Mouse (Mus musculus): ENCODE data around the gene Sidt2.

The Sidt2 gene

DNA sequence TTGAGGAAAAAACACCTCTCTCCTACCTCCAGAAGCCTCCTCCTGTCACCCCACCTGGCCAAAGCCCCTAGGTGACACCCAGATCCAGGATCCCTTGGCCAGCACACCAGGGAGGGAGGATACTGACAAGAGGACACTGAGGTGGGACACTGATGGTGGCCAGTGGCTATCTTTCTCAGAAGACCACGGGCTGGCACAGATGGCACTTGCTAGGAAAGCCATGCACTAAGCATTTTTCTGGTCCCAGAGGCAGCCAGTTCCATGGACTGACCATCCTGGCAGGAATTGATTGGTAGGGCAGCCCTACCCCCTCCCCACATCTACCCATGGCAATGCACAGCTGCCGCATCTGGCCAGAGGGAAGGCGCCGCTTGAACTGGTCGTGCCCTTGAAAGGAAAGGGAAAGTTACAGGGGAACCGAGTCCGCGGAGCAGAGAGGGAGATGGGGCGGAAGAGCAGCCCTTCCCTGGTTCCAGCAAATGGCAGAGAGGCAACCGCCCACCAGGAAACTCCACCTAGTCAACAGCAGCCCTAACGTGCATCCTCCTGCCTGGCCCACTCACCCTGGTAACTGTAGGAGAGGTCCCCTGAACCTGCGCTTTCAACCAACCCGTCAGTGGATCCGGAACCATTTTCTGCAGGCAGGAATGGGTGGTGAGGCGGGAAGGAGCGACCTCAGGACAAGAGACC, 8.7 kb downstream of the Sidt2 start:
- no peak for DNase-seq

DNA sequence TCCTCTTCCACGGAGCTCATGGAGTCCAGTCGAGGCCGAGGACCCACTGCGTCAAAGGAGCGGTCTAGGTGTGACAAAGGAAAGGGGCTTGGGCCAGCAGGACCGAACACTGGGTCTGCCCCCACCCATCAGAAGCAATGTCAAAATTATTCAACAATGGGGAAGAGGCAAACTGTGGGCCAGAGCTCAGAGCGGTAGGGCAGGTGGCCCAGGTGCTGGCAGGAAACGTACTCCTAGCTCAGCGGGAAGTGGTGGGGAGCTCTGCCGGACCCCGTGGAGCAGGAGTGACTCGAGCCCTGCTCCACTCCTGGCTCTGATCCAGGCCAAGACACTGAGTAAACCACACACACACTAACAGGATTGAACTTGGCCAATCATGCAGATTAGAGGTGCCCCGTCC, 9.3 kb downstream of the Sidt2 start:
- DNase-seq = peak in 1 of 2 experiments; percentile 53

DNA sequence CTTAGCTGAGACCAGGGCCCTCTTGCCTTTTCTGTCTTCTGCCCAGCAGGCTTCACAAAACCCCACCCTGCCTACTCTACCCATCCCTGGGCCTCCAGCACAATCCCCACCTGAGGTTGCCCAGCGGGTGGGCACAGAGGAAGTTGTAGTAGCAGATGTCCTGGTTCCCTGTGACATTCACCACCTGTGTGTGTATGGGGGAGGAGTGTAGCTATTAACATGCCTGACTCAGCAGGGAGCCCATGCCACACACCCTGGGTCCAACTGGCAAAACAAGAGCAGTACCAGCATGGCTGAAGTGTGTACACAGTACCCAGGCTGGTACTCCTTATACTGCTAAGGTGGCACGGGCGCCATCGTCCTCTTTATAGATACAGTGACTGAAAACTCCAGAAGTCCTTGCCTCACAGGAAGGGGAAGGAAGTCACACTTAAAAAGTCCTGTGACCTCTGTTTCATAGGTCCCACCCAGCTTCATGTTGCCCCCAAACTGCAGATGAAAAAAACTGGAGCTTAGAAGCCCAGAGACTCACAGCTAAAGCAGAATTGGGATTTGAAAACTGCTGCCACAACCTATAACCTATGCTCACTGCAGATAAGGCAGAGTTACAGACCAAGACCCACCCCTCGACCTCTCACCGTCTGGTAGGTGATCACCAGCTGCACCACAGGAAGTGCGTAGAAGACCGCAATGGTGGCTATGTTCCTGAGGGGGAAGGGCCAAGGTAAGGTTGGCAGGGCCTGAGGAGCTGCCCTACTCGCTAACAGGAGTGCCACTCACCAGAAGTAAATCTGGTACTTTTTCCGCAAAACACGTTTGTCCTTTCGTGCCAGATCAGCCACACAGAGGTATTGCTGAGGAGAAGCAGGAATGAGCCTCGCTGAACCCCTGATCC, 10.3 kb downstream of the Sidt2 start:
- DNase-seq = no peak

DNA sequence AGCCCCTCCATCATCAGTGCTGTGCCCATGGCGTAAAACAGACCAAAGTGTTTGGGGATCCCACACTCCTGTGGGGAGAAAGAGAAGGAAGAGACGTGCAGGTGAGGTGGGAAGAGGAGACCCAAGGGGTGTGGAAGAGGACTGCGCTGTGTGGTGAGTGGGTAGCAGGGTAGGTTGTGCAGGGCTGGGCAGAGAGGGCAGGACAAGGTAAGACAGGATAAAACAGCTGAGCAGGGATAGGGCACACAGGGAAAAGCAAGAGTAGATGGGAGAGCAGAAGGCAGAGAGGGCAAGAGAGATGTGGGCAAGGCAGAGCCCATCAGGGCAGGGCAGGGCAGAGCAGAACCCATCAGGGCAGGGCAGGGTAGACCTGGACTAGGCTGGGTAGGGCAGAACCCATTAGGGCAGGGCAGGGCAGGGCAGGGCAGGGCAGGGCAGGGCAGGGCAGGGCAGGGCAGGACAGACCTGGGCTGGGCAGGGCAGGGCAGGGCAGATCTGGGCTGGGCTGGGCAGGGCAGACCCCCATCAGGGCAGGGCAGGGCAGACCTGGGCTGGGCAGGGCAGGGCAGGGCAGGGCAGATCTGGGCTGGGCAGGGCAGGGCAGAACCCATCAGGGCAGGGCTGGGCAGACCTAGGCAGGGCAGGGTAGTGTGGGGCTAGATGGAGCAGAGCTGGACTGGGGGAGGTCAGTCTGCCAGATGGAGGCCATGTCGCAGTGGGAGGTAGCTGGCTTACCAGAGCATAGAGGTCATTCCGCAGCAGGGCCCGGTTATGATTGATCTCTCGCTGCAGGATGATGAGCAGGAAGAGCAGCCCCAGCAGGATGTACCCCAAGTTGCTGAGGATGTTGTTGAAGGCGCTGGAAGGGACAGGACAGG, 11.2 kb downstream of the Sidt2 start:
- DNase-seq = no peak

DNA sequence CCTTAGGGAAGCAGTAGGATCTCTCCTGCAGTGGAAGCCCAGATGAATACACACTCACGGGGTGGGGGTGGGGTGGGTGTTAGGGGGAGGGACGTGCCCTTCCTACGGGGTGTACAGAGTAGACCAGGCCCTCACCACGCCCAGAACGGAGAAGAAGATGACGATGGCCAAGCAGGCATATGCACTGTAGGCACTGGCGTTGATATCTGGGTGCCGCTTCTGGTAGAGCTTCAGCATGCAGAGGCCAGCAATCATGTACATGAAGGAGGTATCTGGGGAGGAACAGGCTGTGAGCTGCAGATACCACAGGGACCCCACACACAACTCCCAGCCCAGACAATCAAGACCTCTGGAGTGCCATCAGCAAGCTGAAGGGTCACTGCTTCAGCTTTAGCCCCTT, 12.1 kb downstream of the Sidt2 start:
- no peak for DNase-seq

DNA sequence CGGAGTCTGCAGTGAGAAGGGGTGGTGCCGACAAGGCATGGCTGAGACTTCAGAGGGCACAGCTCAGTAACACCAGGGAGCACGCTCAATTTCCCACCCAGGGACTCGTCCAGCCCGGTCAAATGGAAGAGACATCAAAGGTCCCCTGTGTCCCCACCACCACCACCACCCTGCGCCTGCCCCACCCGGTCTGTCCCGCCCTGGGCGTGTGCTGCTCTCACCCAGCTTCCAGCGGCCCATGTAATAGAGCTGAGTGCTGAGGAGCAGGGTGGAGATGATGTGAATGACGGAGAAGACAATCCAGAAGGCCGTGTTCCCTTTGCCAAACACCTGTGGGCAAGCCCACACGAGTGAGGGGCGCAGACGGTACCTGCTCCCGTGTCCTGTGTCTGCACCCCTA, 12.6 kb downstream of the Sidt2 start:
- DNase-seq = no peak

DNA sequence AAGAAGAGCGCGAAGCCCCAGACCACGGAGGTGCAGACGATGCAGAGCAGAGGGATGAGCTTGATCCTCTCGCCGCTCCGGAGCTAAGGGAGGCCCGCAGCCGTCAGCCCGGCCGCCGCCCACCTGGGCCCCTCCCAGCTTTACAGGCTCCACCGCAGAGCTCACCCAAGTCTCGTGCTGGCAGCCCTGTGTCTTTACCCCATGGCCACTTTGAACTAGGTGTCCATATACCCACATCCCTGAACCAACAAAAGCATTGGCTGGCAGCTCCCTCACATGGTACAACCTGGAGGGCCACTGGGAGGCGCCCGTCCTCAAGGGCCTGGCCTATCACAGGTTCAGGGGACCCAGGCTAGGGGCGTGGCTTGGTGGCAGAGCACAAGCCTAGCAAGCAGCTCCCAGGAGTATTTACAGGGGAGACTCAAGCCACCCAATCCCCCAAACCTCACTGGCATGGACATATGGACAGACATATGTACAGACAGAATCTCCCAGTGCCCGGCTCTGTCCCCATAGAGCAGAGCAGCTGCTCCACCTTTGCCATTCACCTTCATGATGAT, 13.6 kb downstream of the Sidt2 start:
- peak in 1 of 2 experiments; percentile 38 for DNase-seq

DNA sequence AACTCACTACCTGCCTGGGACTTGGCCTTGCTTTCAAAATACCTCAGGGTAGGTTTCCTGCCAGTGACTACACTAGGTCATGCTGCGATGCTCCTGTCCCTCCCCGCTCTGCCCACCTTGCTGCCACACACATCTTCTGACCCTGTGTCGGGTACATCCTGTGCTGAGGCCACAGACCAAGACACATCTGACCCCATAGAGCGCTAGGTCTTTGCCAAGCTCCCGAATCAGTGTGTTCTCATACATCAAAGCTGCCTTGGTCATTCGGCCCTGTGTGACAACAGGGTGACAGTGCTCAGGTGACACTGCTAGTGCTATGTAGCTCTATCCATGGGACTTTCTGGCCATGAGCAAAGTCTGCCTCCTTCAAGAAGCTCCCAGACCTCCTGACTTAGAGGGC, 15.3 kb downstream of the Sidt2 start:
- no peak for DNase-seq

DNA sequence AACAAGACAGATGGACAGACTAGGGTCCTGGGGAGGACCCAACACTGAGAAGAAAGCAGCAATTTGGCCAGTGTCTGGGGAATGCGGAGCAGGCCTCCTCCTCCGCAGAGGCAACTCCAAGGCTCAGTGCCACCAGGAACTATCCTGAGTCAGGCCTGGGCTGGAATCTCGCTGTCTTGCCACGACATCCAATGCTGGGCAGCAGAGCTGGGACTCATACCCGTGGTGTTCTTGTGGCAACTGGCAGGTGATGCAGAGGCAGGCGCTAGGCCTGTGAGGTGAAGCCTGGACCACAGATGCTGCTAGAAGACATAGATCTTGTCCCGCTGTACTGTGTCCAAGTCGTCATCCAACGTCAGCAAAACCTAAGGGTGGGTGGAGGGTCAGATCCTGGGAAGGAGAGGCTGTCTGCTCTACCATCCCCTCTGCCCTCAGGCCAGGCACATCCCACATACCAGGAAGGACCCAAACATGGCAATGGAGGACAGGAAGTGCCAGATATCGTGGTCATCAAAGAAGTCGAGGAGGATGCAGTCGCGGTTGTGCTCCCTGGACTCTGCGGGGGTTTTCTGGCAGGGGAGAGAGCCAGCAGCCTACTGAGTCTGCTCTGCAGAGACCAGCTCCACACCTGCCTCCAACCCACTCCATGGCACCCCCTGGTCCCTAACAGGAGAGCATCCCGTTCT, 16.0 kb downstream of the Sidt2 start:
- no peak for DNase-seq

DNA sequence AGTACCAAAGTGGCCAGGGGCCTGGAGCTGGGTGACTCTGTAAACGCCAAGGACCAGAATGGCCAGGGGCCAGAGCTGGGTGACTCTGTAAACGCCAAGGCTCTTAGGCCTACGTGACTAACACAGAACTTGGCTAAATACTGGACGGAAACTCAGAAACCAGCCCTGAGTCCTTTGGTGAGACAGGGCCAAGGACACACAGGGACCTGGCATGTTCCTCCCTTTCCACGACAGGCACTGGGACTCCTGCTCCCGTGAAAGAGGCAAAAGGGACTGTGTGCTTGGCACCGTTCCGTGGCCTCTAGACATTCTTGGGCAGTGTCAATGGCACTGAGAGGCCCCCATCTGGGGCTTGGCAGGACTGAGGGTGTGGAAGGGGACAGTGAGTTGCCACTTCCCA, 17.0 kb downstream of the Sidt2 start:
- DNase-seq = peak; percentile 55 to 64

DNA sequence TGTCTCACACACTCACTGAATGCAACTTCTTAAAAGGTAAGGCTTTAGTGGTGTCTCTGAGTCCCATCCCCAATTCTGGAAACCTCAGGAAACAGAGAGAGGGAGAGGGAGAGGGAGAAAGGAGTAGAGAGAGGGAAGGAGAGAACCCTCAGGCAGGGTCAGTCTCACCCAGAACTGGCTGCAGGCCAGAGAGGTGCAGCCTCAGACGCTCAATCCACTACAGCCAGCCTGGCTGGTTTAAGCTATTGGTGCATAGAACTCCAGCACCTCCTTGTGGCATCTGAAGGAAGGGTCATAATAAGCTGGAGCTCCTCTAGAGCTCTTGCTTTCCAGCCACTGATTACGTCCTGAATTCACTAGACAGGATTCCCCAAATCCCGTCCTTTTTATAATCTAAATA, 18.2 kb downstream of the Sidt2 start:
- DNase-seq = peak; percentile 81 to 83

DNA sequence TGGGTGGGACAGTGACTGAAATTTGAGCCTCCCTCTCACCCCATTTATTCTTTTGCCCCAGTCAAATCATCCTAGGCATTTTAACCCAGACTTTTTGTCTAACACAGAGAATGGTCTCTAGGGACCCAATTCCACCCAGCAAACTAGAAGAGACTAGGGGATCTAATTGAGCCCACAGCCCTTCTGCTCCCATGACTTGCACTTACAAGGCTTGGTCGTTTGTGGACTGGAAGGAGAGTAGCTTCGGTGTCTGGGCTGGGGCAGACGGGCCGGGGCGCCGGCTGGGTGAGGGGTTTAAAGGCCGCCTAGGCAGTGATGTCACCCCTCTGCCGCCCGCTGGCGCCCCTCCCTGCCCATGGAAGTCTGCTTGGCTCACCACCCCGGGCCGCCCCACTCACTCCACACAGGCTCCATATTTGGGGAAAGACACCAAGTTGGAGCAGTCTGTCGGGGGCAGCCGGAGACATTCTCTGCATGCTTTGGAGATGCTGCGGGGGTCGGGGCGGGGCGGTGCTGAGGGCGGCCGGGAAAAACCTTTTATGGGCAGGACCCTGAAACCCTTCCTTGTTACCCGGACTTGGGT, 19.3 kb downstream of the Sidt2 start, which contains the start of gene Tagln:
TSS of gene Tagln (minus strand) at position 431 of the 583 bp plus-strand sequence.
- peak in 1 of 2 experiments; percentile 35 for DNase-seq

DNA sequence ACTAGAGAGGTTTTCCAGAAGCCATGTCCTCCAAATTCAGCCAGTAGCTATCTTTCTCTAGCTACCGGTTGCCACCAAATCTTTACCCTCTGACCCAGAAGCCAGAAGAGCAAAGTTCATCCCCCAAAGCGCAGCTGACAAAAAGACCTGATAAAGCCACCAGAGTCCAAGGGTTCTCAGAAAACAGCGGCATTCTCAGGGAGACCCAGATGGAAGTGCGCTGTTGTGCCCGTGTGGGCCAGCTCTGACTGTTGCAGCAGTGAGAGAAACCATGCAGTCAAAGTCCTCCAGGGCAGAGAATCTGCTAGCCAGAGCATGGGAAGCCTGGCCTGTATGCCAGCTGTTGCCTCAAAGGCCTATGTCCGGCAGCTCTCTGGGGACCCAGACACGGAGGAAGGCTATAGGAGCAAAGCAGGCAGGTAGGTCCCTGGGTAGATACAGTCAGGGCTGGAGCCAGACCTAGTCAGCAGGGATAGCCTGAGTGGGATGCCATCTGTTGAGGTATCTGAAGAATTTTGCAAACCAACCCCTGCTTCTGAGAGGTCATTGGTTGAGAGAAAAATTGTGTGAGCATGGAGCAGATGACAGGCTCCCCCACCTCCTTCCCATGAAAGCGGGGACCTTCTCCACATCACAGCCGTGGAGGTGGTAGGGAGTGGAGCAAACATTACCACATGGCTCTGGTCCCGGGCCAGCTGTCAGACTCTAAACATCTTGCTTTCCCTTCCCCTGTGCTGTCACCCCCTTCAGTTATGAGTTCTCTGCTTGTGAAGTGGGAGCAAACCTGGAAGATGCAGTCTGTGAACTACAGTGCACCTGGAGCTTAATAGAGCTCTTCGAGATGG, 22.3 kb downstream of the Sidt2 start:
- DNase-seq = peak in 1 of 2 experiments; percentile 33

DNA sequence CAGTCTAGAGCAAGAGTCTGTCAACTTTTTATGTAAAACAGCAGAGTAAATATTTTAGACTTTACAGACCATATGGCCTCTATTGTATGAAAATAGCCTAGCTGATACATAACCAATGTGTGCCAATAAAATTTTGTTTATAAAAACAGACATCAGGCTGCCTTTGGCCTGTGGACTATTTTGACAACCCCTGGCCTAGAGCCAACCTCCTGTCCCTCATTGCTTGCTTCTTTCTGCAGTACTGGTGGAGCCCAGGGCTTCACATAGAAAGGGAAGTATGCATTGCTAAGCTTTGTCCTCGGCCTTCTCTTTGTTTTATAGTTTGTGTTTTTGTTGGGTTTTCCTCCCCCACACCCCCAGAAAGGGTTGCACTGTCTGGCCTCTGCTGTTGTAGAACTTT, 23.1 kb downstream of the Sidt2 start:
- DNase-seq = peak in 1 of 2 experiments; percentile 39

DNA sequence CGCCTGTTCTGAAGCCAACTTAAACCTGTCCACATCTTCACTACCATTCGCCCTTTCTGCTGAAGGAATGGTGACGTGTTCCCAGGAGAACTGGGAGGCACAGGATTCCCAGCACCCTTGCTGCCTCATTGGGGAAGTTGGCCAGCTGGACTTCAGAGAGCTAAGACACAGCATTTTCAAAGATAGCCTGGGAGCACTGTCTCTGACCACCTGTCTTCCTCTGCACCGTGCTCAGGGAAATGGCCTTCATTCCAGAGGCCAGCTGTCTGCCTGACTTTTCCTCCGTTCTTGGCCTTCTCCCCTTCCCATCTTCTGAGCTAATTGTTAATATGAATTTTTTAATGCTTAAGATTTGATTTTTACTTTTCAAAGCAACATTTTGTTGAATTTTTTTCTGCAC, 25.8 kb downstream of the Sidt2 start:
- no peak for DNase-seq

DNA sequence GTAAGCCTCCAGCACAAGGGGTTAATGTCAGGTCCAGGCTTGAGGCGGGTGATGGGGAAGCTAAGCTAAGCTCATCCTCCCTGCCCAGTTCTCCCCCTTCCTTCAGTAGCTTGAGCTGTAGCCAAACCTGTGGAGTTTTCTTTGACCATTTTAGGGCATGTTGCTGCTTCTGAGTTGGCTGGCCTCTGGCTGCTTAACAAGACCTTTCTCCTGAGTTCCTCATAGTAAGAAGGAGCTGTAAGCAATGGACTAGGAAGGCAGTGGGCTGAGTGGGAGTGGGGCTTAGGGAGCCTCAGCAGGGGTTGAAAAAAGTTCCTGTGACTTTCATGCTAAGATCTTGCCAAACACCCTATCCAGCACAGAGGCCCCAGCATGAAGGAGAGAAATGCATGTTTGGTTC, 35.2 kb downstream of the Sidt2 start:
- no peak for DNase-seq

DNA sequence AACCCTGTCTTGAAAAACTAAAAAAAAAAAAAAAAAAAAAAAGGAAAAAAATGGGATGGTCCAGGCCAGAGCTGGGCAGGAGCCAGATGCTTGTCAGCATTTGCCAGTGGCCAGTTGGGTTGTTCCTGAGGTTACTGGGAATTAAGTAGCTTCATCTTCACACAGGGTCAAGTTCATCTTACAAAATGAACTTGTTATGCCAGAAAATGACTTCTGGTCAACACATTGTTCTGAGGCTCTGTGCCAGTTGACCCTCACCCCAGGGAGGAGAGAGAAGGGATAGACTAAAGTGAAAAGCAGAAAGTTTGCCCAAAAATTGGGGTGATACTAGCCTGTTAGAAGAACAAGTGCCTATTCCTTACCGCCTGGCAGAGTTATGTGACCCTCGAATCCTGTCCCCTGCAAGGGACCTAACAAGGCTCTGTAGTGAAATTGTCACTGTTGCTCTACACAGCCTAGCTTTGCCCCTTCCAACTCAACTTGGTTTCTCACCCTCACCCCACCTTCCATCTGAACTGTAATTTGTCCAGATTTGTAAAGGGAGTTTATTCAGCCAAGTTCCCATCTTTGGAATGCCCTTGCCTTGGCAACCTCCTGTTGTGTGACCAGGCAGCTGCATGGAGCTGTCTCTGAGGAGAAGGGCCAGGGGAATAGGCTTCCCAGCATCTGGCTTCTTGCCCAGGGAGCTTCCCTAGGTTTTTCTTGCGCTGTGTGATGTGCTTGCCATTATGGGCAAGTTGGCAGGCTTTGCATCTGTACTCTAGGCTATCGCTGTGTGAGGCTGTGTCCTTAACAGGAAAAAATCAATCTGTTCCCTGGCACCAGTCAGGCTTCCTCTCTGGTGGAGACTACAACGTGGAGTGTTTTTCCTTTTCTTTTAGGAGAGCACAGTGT, 37.8 kb downstream of the Sidt2 start:
- DNase-seq = peak; percentile 72 to 84

DNA sequence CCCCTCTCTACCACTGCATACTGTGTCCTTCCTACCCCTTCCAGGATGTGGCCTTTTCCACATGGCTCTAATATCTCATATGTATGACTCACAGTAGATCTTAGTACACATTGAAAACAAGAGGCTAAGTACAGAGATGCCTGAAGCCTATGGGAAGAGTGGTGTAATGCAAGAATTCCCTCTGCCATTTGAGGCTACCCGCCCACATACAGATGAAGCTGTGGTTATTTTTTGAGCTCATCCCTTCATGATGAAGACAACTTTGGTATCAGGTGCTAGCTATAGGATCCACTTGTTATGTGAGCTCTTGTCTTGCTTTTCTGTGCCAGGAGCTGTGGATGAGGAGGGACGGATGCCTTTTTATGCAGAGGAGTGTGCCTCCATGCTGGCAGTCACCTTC, 39.4 kb downstream of the Sidt2 start:
- no peak for DNase-seq

DNA sequence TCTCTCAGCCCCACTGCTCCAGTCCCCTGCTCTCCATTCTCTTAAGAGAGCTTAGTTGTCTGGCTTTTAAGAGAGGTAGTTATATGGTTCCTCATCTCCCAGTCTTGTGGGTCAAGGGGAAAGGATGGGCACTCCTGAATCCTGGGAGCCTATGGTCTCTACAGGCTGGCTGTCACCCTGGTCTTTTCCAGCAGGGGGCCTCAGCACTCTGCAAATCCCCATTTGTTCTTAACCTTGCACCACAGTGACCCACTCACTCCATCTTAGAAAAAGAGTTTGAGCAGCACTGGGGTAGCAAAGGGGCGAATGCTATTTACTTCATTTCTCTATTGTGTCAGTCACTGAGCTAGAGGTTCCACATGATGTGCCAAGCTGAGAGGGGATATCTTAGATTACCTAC, 43.4 kb downstream of the Sidt2 start:
- peak; percentile 57 to 59 for DNase-seq

DNA sequence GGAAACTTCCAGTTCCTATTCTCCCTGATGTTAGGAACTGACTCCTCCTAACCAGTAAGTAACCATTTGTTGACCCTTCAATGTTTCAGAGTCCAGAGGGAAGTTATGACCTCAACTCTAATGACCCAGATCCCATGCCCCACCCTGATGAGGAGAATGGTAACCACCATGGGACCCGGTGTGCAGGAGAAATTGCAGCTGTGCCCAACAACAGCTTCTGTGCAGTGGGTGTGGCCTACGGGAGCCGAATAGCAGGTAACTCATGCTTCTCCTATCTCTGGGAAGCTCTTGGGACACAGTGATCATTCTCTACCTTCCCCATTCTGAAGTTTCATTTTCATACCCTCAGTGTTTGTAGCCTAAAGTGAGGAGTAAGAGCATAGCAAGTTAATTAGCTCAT, 44.1 kb downstream of the Sidt2 start:
- DNase-seq = no peak
